Comparison of ENCODE assay signal across 8 mouse cellular contexts in genomic region chr5:135007802-135008571, GRCm38 (mm10). TPM values are rescaled to one million over a fixed set of nuclear protein-coding genes. Genes with fewer than 3 reads are reported as not detected.
DNase-seq lines count a peak whose midpoint lies in the region; ATAC-seq and TF ChIP-seq lines count a peak whose summit lies in the region.

No protein-coding gene starts in this region.

- peak overlapping the region; percentile 75 for H3K9ac ChIP-seq in heart, embryonic 12.5 days
- H3K9ac ChIP-seq in forebrain, embryonic 16.5 days (replicated peaks; ENCODE audit: low read depth, low read length), result peak overlapping the region; percentile 71
- peak overlapping the region; percentile 70 for H3K9ac ChIP-seq in limb, embryonic 11.5 days (ENCODE audit: low read length)
- H3K9ac ChIP-seq in midbrain, embryonic 14.5 days (replicated peaks; ENCODE audit: low read length), result peak overlapping the region; percentile 67

- no peak for ATAC-seq in heart, embryonic 12.5 days (ENCODE audit: insufficient number of reproducible peaks, low FRiP score)
- ATAC-seq in G1E (ENCODE audit: extremely low read depth, insufficient number of reproducible peaks, low FRiP score, poor library complexity, severe bottlenecking), result no peak
- ATAC-seq in forebrain, embryonic 16.5 days, result no peak
- ATAC-seq in limb, embryonic 11.5 days (ENCODE audit: insufficient number of reproducible peaks, low FRiP score, low TSS enrichment, low read depth), result no peak
- ATAC-seq in midbrain, embryonic 14.5 days (ENCODE audit: low FRiP score, low TSS enrichment), result no peak
- ATAC-seq in activated CD4-positive, CD25-positive, alpha-beta regulatory T cell, adult 4 months, result no peak

- DNase-seq in heart, postnatal 10 days, result no peak
- no peak for DNase-seq in G1E (ENCODE audit: low spot score)
- DNase-seq in limb, embryonic 11.5 days (ENCODE audit: low spot score), result no peak
- no peak for DNase-seq in midbrain, embryonic 14.5 days
- no peak for DNase-seq in adrenal gland, adult 2 months

- peak overlapping the region; percentile 92 for H3K27ac ChIP-seq in heart, embryonic 12.5 days (ENCODE audit: poor library complexity, severe bottlenecking)
- H3K27ac ChIP-seq in forebrain, embryonic 16.5 days (ENCODE audit: low read length), result peak overlapping the region; percentile 99
- peak overlapping the region; percentile 81 for H3K27ac ChIP-seq in limb, embryonic 11.5 days (replicated peaks; ENCODE audit: low read depth, low read length)
- peak overlapping the region; percentile 96 for H3K27ac ChIP-seq in midbrain, embryonic 14.5 days (replicated peaks; ENCODE audit: low read depth, low read length)

- intact Hi-C loops in heart, postnatal 10 days (cut with DNase I), result no loop called here

- no peaks in the 10 kb centered on the region for H3K9me3 ChIP-seq in heart, embryonic 12.5 days (replicated peaks)
- H3K9me3 ChIP-seq in G1E (replicated peaks), result no peaks in the 10 kb centered on the region
- H3K9me3 ChIP-seq in forebrain, embryonic 16.5 days (ENCODE audit: control insufficient read depth, low read length), result no peaks in the 10 kb centered on the region
- no peaks in the 10 kb centered on the region for H3K9me3 ChIP-seq in limb, embryonic 11.5 days (ENCODE audit: control insufficient read depth, low read length)
- H3K9me3 ChIP-seq in midbrain, embryonic 14.5 days (ENCODE audit: control insufficient read depth, low read length), result no peaks in the 10 kb centered on the region

- WGBS in heart, embryonic 12.5 days, result 34% methylated on average over 16 of the region's 16 CpGs
- 31% methylated on average over 16 of the region's 16 CpGs for WGBS in forebrain, embryonic 16.5 days
- 31% methylated on average over 16 of the region's 16 CpGs for WGBS in limb, embryonic 11.5 days
- 33% methylated on average over 16 of the region's 16 CpGs for WGBS in midbrain, embryonic 14.5 days

- H3K27me3 ChIP-seq in heart, embryonic 12.5 days (replicated peaks), result 0 out of 2 replicates have a peak, but pooled peaks cover 8% of the 10 kb centered on the region
- no peaks in the 10 kb centered on the region for H3K27me3 ChIP-seq in G1E (ENCODE audit: insufficient read depth, low read length)
- H3K27me3 ChIP-seq in forebrain, embryonic 16.5 days (replicated peaks; ENCODE audit: control insufficient read depth, insufficient read depth, low read length), result 0 out of 2 replicates have a peak, but pooled peaks cover 2% of the 10 kb centered on the region
- H3K27me3 ChIP-seq in limb, embryonic 11.5 days (ENCODE audit: control insufficient read depth, insufficient read depth, low read length), result no peaks in the 10 kb centered on the region
- H3K27me3 ChIP-seq in midbrain, embryonic 14.5 days (ENCODE audit: control insufficient read depth, insufficient read depth, low read length), result no peaks in the 10 kb centered on the region

- peak overlapping the region; percentile 77 for H3K4me2 ChIP-seq in heart, embryonic 12.5 days
- H3K4me2 ChIP-seq in forebrain, embryonic 16.5 days (ENCODE audit: low read length), result peak overlapping the region; percentile 56
- H3K4me2 ChIP-seq in limb, embryonic 11.5 days (ENCODE audit: low read depth, severe bottlenecking), result peak overlapping the region; percentile 75
- H3K4me2 ChIP-seq in midbrain, embryonic 14.5 days (ENCODE audit: low read length), result peak overlapping the region; percentile 71

- peaks cover 37% of the 10 kb centered on the region for H3K4me1 ChIP-seq in heart, embryonic 12.5 days (replicated peaks)
- H3K4me1 ChIP-seq in G1E (ENCODE audit: insufficient read depth, low read depth, low read length), result peaks cover 55% of the 10 kb centered on the region
- H3K4me1 ChIP-seq in forebrain, embryonic 16.5 days (replicated peaks; ENCODE audit: control insufficient read depth, insufficient read depth, low read length), result peaks cover 18% of the 10 kb centered on the region
- peaks cover 10% of the 10 kb centered on the region; the same call in 1 of the 2 replicates for H3K4me1 ChIP-seq in limb, embryonic 11.5 days (ENCODE audit: control insufficient read depth, insufficient read depth, low read length)
- peaks cover 14% of the 10 kb centered on the region for H3K4me1 ChIP-seq in midbrain, embryonic 14.5 days (ENCODE audit: control insufficient read depth, insufficient read depth, low read length)

- no peak for TF ChIP-seq CTCF in G1E (IDR thresholded peaks at IDR 0.05; ENCODE audit: low read depth, low read length)

- peak overlapping the region; percentile 64 for H3K4me3 ChIP-seq in heart, embryonic 12.5 days
- H3K4me3 ChIP-seq in G1E (ENCODE audit: low read depth, low read length), result peak overlapping the region; percentile 84
- peak overlapping the region; percentile 80 for H3K4me3 ChIP-seq in forebrain, embryonic 16.5 days (replicated peaks; ENCODE audit: low read length)
- peak overlapping the region; percentile 53 for H3K4me3 ChIP-seq in limb, embryonic 11.5 days (ENCODE audit: low read depth, low read length)
- peak overlapping the region; percentile 58 for H3K4me3 ChIP-seq in midbrain, embryonic 14.5 days (replicated peaks; ENCODE audit: low read depth, low read length)

- peaks cover 4% of the 10 kb centered on the region; the same call in 1 of the 2 replicates for H3K36me3 ChIP-seq in heart, embryonic 12.5 days
- peaks cover 27% of the 10 kb centered on the region for H3K36me3 ChIP-seq in G1E (replicated peaks)
- H3K36me3 ChIP-seq in forebrain, embryonic 16.5 days (ENCODE audit: control insufficient read depth, insufficient read depth), result no peaks in the 10 kb centered on the region
- H3K36me3 ChIP-seq in limb, embryonic 11.5 days (ENCODE audit: control insufficient read depth, insufficient read depth, low read length), result no peaks in the 10 kb centered on the region
- H3K36me3 ChIP-seq in midbrain, embryonic 14.5 days (ENCODE audit: control insufficient read depth, insufficient read depth, low read length), result no peaks in the 10 kb centered on the region

RNA-seq across cellular contexts. Expression of gene Abhd11, which starts 1.0 kb away (rescaled TPM):
- 58.1 and 58.3 TPM in 2 replicates for polyA plus RNA-seq in heart, embryonic 12.5 days (2016; fragmentation: Nextera tagmentation; extraction: Ambion mirVana)
- total RNA-seq in heart, postnatal 10 days (2021), result 10 to 100 TPM; 58.2 to 64.1 TPM
- total RNA-seq in G1E (2014; fragmentation: Nextera tagmentation) (21.7 and 36.1 TPM in 2 replicates), G1E (2017) (37.2 and 45.1 TPM in 2 replicates)
- 61.2 and 65.9 TPM in 2 replicates for polyA plus RNA-seq in G1E (2012)
- 70.6 and 78.0 TPM in 2 replicates for polyA plus RNA-seq in forebrain, embryonic 16.5 days (2015; fragmentation: Nextera tagmentation; extraction: Ambion mirVana)
- 27.8 and 28.5 TPM in 2 replicates for polyA plus RNA-seq in limb, embryonic 11.5 days (2014; fragmentation: Nextera tagmentation; extraction: Ambion mirVana)
- 58.0 and 81.5 TPM in 2 replicates for polyA plus RNA-seq in midbrain, embryonic 14.5 days (2014; fragmentation: Nextera tagmentation; extraction: Ambion mirVana)
- total RNA-seq in adrenal gland, adult 2 months (2021), result 10 to 100 TPM; 51.7 to 52.4 TPM
- 90.8 and 100.0 TPM in 2 replicates for polyA plus RNA-seq in adrenal gland, adult 2 months (2012; rRNA removed)
- 10 to 100 TPM; 53.9 to 66.7 TPM for polyA plus RNA-seq in activated CD4-positive, CD25-positive, alpha-beta regulatory T cell, adult 4 months (2017; shearing (Covaris generic))

RNA-seq across cellular contexts. Expression of gene Stx1a, which starts 15.3 kb away (rescaled TPM):
- 12.1 and 13.3 TPM in 2 replicates for polyA plus RNA-seq in heart, embryonic 12.5 days (2016; fragmentation: Nextera tagmentation; extraction: Ambion mirVana)
- total RNA-seq in heart, postnatal 10 days (2021), result 1 to 10 TPM; 3.3 to 3.9 TPM
- total RNA-seq in G1E (2014; fragmentation: Nextera tagmentation) (3.1 and 4.1 TPM in 2 replicates), G1E (2017) (2.9 and 3.3 TPM in 2 replicates)
- polyA plus RNA-seq in G1E (2012), result 5.6 and 5.9 TPM in 2 replicates
- 81.6 and 110 TPM in 2 replicates for polyA plus RNA-seq in forebrain, embryonic 16.5 days (2015; fragmentation: Nextera tagmentation; extraction: Ambion mirVana)
- polyA plus RNA-seq in limb, embryonic 11.5 days (2014; fragmentation: Nextera tagmentation; extraction: Ambion mirVana), result 8.2 and 10.2 TPM in 2 replicates
- 106 and 137 TPM in 2 replicates for polyA plus RNA-seq in midbrain, embryonic 14.5 days (2014; fragmentation: Nextera tagmentation; extraction: Ambion mirVana)
- 1 to 10 TPM; 5.9 to 7.5 TPM for total RNA-seq in adrenal gland, adult 2 months (2021)
- 23.2 and 31.8 TPM in 2 replicates for polyA plus RNA-seq in adrenal gland, adult 2 months (2012; rRNA removed)
- 10 to 100 TPM; 15.1 to 15.2 TPM for polyA plus RNA-seq in activated CD4-positive, CD25-positive, alpha-beta regulatory T cell, adult 4 months (2017; shearing (Covaris generic))

RNA-seq across cellular contexts. Expression of gene Cldn3, which starts 22.0 kb away (rescaled TPM):
- 2.5 and 3.2 TPM in 2 replicates for polyA plus RNA-seq in heart, embryonic 12.5 days (2016; fragmentation: Nextera tagmentation; extraction: Ambion mirVana)
- total RNA-seq in heart, postnatal 10 days (2021), result under 1 TPM; 0.27 to 0.41 TPM
- total RNA-seq in G1E (2014; fragmentation: Nextera tagmentation) (not detected in 2 replicates), G1E (2017) (not detected in 2 replicates)
- polyA plus RNA-seq in G1E (2012), result 0.87 and 0.98 TPM in 2 replicates
- polyA plus RNA-seq in forebrain, embryonic 16.5 days (2015; fragmentation: Nextera tagmentation; extraction: Ambion mirVana), result 13.0 and 13.6 TPM in 2 replicates
- polyA plus RNA-seq in limb, embryonic 11.5 days (2014; fragmentation: Nextera tagmentation; extraction: Ambion mirVana), result 3.4 and 4.3 TPM in 2 replicates
- polyA plus RNA-seq in midbrain, embryonic 14.5 days (2014; fragmentation: Nextera tagmentation; extraction: Ambion mirVana), result 0.81 and 1.3 TPM in 2 replicates
- under 1 TPM; 0.62 to 0.75 TPM for total RNA-seq in adrenal gland, adult 2 months (2021)
- 2.9 and 3.7 TPM in 2 replicates for polyA plus RNA-seq in adrenal gland, adult 2 months (2012; rRNA removed)
- not detected for polyA plus RNA-seq in activated CD4-positive, CD25-positive, alpha-beta regulatory T cell, adult 4 months (2017; shearing (Covaris generic))

RNA-seq across cellular contexts. Expression of gene Dnajc30, which starts 56.0 kb away (rescaled TPM):
- polyA plus RNA-seq in heart, embryonic 12.5 days (2016; fragmentation: Nextera tagmentation; extraction: Ambion mirVana), result 25.0 and 28.4 TPM in 2 replicates
- 10 to 100 TPM; 24.9 to 27.0 TPM for total RNA-seq in heart, postnatal 10 days (2021)
- total RNA-seq in G1E (2014; fragmentation: Nextera tagmentation) (17.3 and 25.7 TPM in 2 replicates), G1E (2017) (8.0 and 8.7 TPM in 2 replicates)
- 51.3 and 67.6 TPM in 2 replicates for polyA plus RNA-seq in G1E (2012)
- 35.2 and 40.4 TPM in 2 replicates for polyA plus RNA-seq in forebrain, embryonic 16.5 days (2015; fragmentation: Nextera tagmentation; extraction: Ambion mirVana)
- polyA plus RNA-seq in limb, embryonic 11.5 days (2014; fragmentation: Nextera tagmentation; extraction: Ambion mirVana), result 33.3 and 34.1 TPM in 2 replicates
- polyA plus RNA-seq in midbrain, embryonic 14.5 days (2014; fragmentation: Nextera tagmentation; extraction: Ambion mirVana), result 47.3 and 49.3 TPM in 2 replicates
- total RNA-seq in adrenal gland, adult 2 months (2021), result 10 to 100 TPM; 30.7 to 43.3 TPM
- 85.4 and 105 TPM in 2 replicates for polyA plus RNA-seq in adrenal gland, adult 2 months (2012; rRNA removed)
- 10 to 100 TPM; 27.4 to 30.4 TPM for polyA plus RNA-seq in activated CD4-positive, CD25-positive, alpha-beta regulatory T cell, adult 4 months (2017; shearing (Covaris generic))

RNA-seq across cellular contexts. Expression of gene Bud23, which starts 56.8 kb away (rescaled TPM):
- 63.6 and 68.5 TPM in 2 replicates for polyA plus RNA-seq in heart, embryonic 12.5 days (2016; fragmentation: Nextera tagmentation; extraction: Ambion mirVana)
- 10 to 100 TPM; 23.7 to 27.6 TPM for total RNA-seq in heart, postnatal 10 days (2021)
- 67.0 and 73.0 TPM in 2 replicates for total RNA-seq in G1E (2014; fragmentation: Nextera tagmentation)
- 79.3 and 110 TPM in 2 replicates for total RNA-seq in G1E (2017)
- 176 and 203 TPM in 2 replicates for polyA plus RNA-seq in G1E (2012)
- 81.9 and 96.3 TPM in 2 replicates for polyA plus RNA-seq in forebrain, embryonic 16.5 days (2015; fragmentation: Nextera tagmentation; extraction: Ambion mirVana)
- polyA plus RNA-seq in limb, embryonic 11.5 days (2014; fragmentation: Nextera tagmentation; extraction: Ambion mirVana), result 156 and 157 TPM in 2 replicates
- 63.8 and 71.7 TPM in 2 replicates for polyA plus RNA-seq in midbrain, embryonic 14.5 days (2014; fragmentation: Nextera tagmentation; extraction: Ambion mirVana)
- total RNA-seq in adrenal gland, adult 2 months (2021), result 10 to 100 TPM; 46.3 to 62.4 TPM
- polyA plus RNA-seq in adrenal gland, adult 2 months (2012; rRNA removed), result 62.8 and 65.6 TPM in 2 replicates
- 10 to 100 TPM; 60.3 to 84.8 TPM for polyA plus RNA-seq in activated CD4-positive, CD25-positive, alpha-beta regulatory T cell, adult 4 months (2017; shearing (Covaris generic))
